Mouse (Mus musculus) cerebellum, postnatal 10 days (tissue): Measurements from ENCODE around the gene Sfpq.

Experiments
- DNase-seq, 2 experiments: peaks; one replicate each; pipeline ENCODE4 v3.0.0; 2021; ENCODE audit warnings: mixed read lengths in 2 of 2

Sfpq gene

GRCm38 (mm10) chr4:127027228-127028190 is 6.4 kb downstream of the Sfpq start:
- DNase-seq = peak; percentile 78 to 83

GRCm38 (mm10) chr4:127037158-127037557 is 16.0 kb downstream of the Sfpq start:
- DNase-seq = no peak

GRCm38 (mm10) chr4:127037908-127038827 is 17.0 kb downstream of the Sfpq start:
- DNase-seq = no peak

GRCm38 (mm10) chr4:127038828-127039349 is 17.8 kb downstream of the Sfpq start:
- DNase-seq = no peak

GRCm38 (mm10) chr4:127039871-127040483 is 18.9 kb downstream of the Sfpq start:
- DNase-seq = no peak

GRCm38 (mm10) chr4:127043540-127043939 is 22.4 kb downstream of the Sfpq start:
- DNase-seq = no peak

- DNase-seq = no peak
Observed at GRCm38 (mm10) chr4:127051121-127051520, 30.0 kb downstream of the Sfpq start.

- DNase-seq = no peak
Observed at GRCm38 (mm10) chr4:127053071-127053470, 31.9 kb downstream of the Sfpq start.

GRCm38 (mm10) chr4:127054522-127055198 is 33.5 kb downstream of the Sfpq start:
- DNase-seq = no peak

- peak; percentile 95 to 97 for DNase-seq
Observed at GRCm38 (mm10) chr4:127060585-127061290, 39.6 kb downstream of the Sfpq start, which contains the start of gene Zmym1. Gene Zmym1, minus strand, starts transcription at chr4:127061152.

GRCm38 (mm10) chr4:127064051-127064450 is 42.9 kb downstream of the Sfpq start:
- no peak for DNase-seq

- DNase-seq = no peak
Observed at GRCm38 (mm10) chr4:127074915-127075314, 53.8 kb downstream of the Sfpq start.

- peak; percentile 99 for DNase-seq
Observed at GRCm38 (mm10) chr4:127076875-127077548, 55.9 kb downstream of the Sfpq start, which contains the start of gene Zmym6. Gene Zmym6, plus strand, starts transcription at chr4:127077383.

GRCm38 (mm10) chr4:127080806-127081205 is 59.7 kb downstream of the Sfpq start:
- no peak for DNase-seq

- no peak for DNase-seq
Observed at GRCm38 (mm10) chr4:127083131-127083530, 62.0 kb downstream of the Sfpq start.

- DNase-seq = no peak
Observed at GRCm38 (mm10) chr4:127085761-127086160, 64.6 kb downstream of the Sfpq start.
